In genomic region chr9:107974491-107975171, GRCm38 (mm10) we compare ENCODE assay signal across 1 mouse cellular context.
A peak's percentile ranks its signal among the peaks of the same experiment; 100 is the strongest.
TF ChIP-seq lines count a peak whose summit lies in the region.

No protein-coding gene starts in this region.

TF ChIP-seq in MEL, 35 proteins besides CTCF, POLR2A, EP300 and RAD21:
- TF ChIP-seq TBP (IDR thresholded peaks at IDR 0.05; ENCODE audit: low read depth, low read length): peak; percentile 21; the same call in 1 of the 2 replicates
- peak; percentile 89 for TF ChIP-seq ETS1 (IDR thresholded peaks at IDR 0.05; ENCODE audit: low read depth, low read length)
- TF ChIP-seq ELF1 (IDR thresholded peaks at IDR 0.05; ENCODE audit: low read depth, low read length): no peak
- TF ChIP-seq POLR2AphosphoS5 (IDR thresholded peaks at IDR 0.05; ENCODE audit: borderline replicate concordance, low read depth, low read length): 0 out of 2 replicates have a peak, but pooled peaks have one; percentile 54
- TF ChIP-seq MAFK (IDR thresholded peaks at IDR 0.05; ENCODE audit: borderline replicate concordance, low read depth, low read length): no peak
- peak; percentile 83 for TF ChIP-seq TCF12 (IDR thresholded peaks at IDR 0.05; ENCODE audit: low read depth, low read length)
- TF ChIP-seq POLR2AphosphoS2 (IDR thresholded peaks at IDR 0.05; ENCODE audit: low read length): no peak
- TF ChIP-seq USF2 (IDR thresholded peaks at IDR 0.05; ENCODE audit: borderline replicate concordance in 1 of 2, insufficient read depth in 1 of 2, low read depth in 1 of 2, low read length in 2 of 2): no peak
- peak; percentile 97 for TF ChIP-seq ZNF384 (IDR thresholded peaks at IDR 0.05; ENCODE audit: low read depth, low read length)
- no peak for TF ChIP-seq MYC (IDR thresholded peaks at IDR 0.05; ENCODE audit: low read depth, low read length)
- peak; percentile 34; the same call in 1 of the 2 replicates for TF ChIP-seq TAL1 (IDR thresholded peaks at IDR 0.05; ENCODE audit: low read length)
- no peak for TF ChIP-seq JUND (IDR thresholded peaks at IDR 0.05; ENCODE audit: low read depth, low read length)
- TF ChIP-seq GATA1 (IDR thresholded peaks at IDR 0.05; ENCODE audit: low read depth, low read length): peak; percentile 86
- TF ChIP-seq MEF2A (IDR thresholded peaks at IDR 0.05; ENCODE audit: extremely low read depth, insufficient replicate concordance, low read depth, low read length, poor library complexity, severe bottlenecking): peak; percentile 99
